Mouse (Mus musculus): ENCODE data around the gene Prrg3. TPM values are rescaled to one million over a fixed set of nuclear protein-coding genes. Genes with fewer than 3 reads are reported as not detected.

The Prrg3 gene
- polyA plus RNA-seq (2014; fragmentation: Illumina TruSeq; extraction: RNeasy Lipid Tissue Mini Kit (QIAGEN cat#74804); ENCODE audit: insufficient read depth, low read depth, low replicate concordance), result 11.7 TPM

GRCm38 (mm10) chrX:71962073-71963051 lies at the start of gene Prrg3:
TSS of gene Prrg3 (plus strand) at chrX:71962624.

GRCm38 (mm10) chrX:71972686-71973085 lies 10.3 kb downstream of the Prrg3 start, which contains the start of gene Fate1:
TSS of gene Fate1 (plus strand) at chrX:71972986.

GRCm38 (mm10) chrX:71991549-71991948 lies 29.1 kb downstream of the Prrg3 start, which contains the start of gene Cnga2:
TSS of gene Cnga2 (plus strand) at chrX:71991849.

Other genes starting within 250 kb of the Prrg3 start
- gene Vma21, start 146.7 kb upstream of the Prrg3 start, polyA plus RNA-seq (2014; fragmentation: Illumina TruSeq; extraction: RNeasy Lipid Tissue Mini Kit (QIAGEN cat#74804); ENCODE audit: insufficient read depth, low read depth, low replicate concordance), result 14.2 TPM
- gene Gm1141, start 41.6 kb upstream of the Prrg3 start, polyA plus RNA-seq (2014; fragmentation: Illumina TruSeq; extraction: RNeasy Lipid Tissue Mini Kit (QIAGEN cat#74804); ENCODE audit: insufficient read depth, low read depth, low replicate concordance), result not detected
- not detected for gene Fate1, start 10.4 kb downstream of the Prrg3 start, polyA plus RNA-seq (2014; fragmentation: Illumina TruSeq; extraction: RNeasy Lipid Tissue Mini Kit (QIAGEN cat#74804); ENCODE audit: insufficient read depth, low read depth, low replicate concordance)
- 0.90 TPM for gene Cnga2, start 29.2 kb downstream of the Prrg3 start, polyA plus RNA-seq (2014; fragmentation: Illumina TruSeq; extraction: RNeasy Lipid Tissue Mini Kit (QIAGEN cat#74804); ENCODE audit: insufficient read depth, low read depth, low replicate concordance)

All from lung, adult 10 weeks (tissue).